Mouse (Mus musculus) G1E (cell line): ENCODE data around the gene Hoxc10.

ENCODE experiments used
- CTCF ChIP-seq: IDR thresholded peaks from 2 replicates; pipeline ENCODE4 v1.5.1; 2012; ENCODE audit warnings: low read depth, low read length, inconsistent platforms, mixed read lengths
- GATA1 ChIP-seq: IDR thresholded peaks from 2 replicates; pipeline ENCODE4 v1.6.1; 2012; ENCODE audit warnings: borderline replicate concordance, low read length, inconsistent platforms, mixed read lengths
- TAL1 ChIP-seq: conservative IDR thresholded peaks from 2 replicates; pipeline ENCODE4 v1.6.1; 2012; ENCODE audit warnings: low read depth, low read length, inconsistent platforms, mixed read lengths

- TF ChIP-seq GATA1 (no peak), CTCF (no peak), TAL1 (no peak)
Measured at GRCm38 (mm10) chr15:102955007-102955382, 11.6 kb upstream of the Hoxc10 start.
